Mouse (Mus musculus) G1E (cell line): Measurements from ENCODE around the gene Srl. TPM values are rescaled to one million over a fixed set of nuclear protein-coding genes. Genes with fewer than 3 reads are reported as not detected.
"Not testable (repeated sequence)": the region's sequence is repeated elsewhere in the genome, so short reads cannot be mapped to it uniquely, and the experiment has no call there.

Source experiments
- ATAC-seq: 2 replicates; pipeline ENCODE4 v1.8.0; 2016; ENCODE audit warnings: mild to moderate bottlenecking; ENCODE audit not compliant: insufficient number of reproducible peaks, poor library complexity, low FRiP score, severe bottlenecking; ENCODE audit errors: extremely low read depth
- DNase-seq: peaks from one replicate; pipeline ENCODE4 v3.0.0; 2012; ENCODE audit warnings: low spot score
- H3K27me3 ChIP-seq: 2 replicates; pipeline ENCODE4 v1.6.1; 2012; ENCODE audit warnings: mild to moderate bottlenecking, low read length, inconsistent platforms; ENCODE audit not compliant: insufficient read depth
- H3K36me3 ChIP-seq: replicated peaks from 2 replicates; pipeline ENCODE3; 2012; ENCODE audit warnings: mild to moderate bottlenecking, inconsistent platforms
- H3K4me1 ChIP-seq: 2 replicates; pipeline ENCODE4 v1.6.1; 2012; ENCODE audit warnings: low read depth, low read length, inconsistent platforms, mixed read lengths; ENCODE audit not compliant: insufficient read depth
- H3K4me3 ChIP-seq: 2 replicates; pipeline ENCODE4 v1.5.1; 2012; ENCODE audit warnings: low read depth, mild to moderate bottlenecking, inconsistent platforms, low read length, moderate library complexity, mixed read lengths
- H3K9me3 ChIP-seq: replicated peaks from 2 replicates; pipeline ENCODE4 v1.6.1; 2012; ENCODE audit warnings: inconsistent platforms
- CTCF ChIP-seq: IDR thresholded peaks from 2 replicates; pipeline ENCODE4 v1.5.1; 2012; ENCODE audit warnings: low read depth, low read length, inconsistent platforms, mixed read lengths
- GATA1 ChIP-seq: IDR thresholded peaks from 2 replicates; pipeline ENCODE4 v1.6.1; 2012; ENCODE audit warnings: borderline replicate concordance, low read length, inconsistent platforms, mixed read lengths
- GATA2 ChIP-seq: IDR thresholded peaks from 2 replicates; pipeline ENCODE4 v1.6.1; 2012; ENCODE audit warnings: low read depth, low read length, inconsistent platforms, borderline replicate concordance
- POLR2AphosphoS5 ChIP-seq: IDR thresholded peaks from 2 replicates; pipeline ENCODE4 v1.6.1; 2012; ENCODE audit warnings: low read depth, low read length, inconsistent platforms; ENCODE audit not compliant: insufficient replicate concordance
- TAL1 ChIP-seq: conservative IDR thresholded peaks from 2 replicates; pipeline ENCODE4 v1.6.1; 2012; ENCODE audit warnings: low read depth, low read length, inconsistent platforms, mixed read lengths
- polyA plus RNA-seq: library from polyadenylated mRNA; stranded (reverse); fragments of >175 nt; gene quantifications from 2 replicates; pipeline ENCODE4 v1.2.3, GENCODE M21; 2012
- total RNA-seq, 2 experiments: library from RNA; stranded (forward) in 1 of 2; stranded (reverse) in 1 of 2; fragments of 200-1000 nt in 1 of 2; fragments of >200 nt in 1 of 2; fragmentation: Nextera tagmentation in 1 of 2; gene quantifications; 2 replicates each; pipeline ENCODE4 v1.2.3; 2014 to 2017

Gene Srl
- total and polyA plus RNA-seq, 3 experiments = 3.5 to 8.6 (median 8.5) TPM

GRCm38 (mm10) chr16:4584438-4584837, 42.8 kb upstream of the Srl start:
- H3K27me3 ChIP-seq = no peaks in the 10 kb centered on the region
- no peaks in the 10 kb centered on the region for H3K36me3 ChIP-seq
- peaks cover 44% of the 10 kb centered on the region for H3K4me1 ChIP-seq
- TF ChIP-seq GATA1 (no peak), TAL1 (no peak), GATA2 (no peak), POLR2AphosphoS5 (no peak), CTCF (no peak)
- no peaks in the 10 kb centered on the region for H3K9me3 ChIP-seq
- H3K4me3 ChIP-seq = no peak overlapping the region; the same call in 1 of the 2 replicates
- DNase-seq = no peak
- ATAC-seq = no peak

DNA sequence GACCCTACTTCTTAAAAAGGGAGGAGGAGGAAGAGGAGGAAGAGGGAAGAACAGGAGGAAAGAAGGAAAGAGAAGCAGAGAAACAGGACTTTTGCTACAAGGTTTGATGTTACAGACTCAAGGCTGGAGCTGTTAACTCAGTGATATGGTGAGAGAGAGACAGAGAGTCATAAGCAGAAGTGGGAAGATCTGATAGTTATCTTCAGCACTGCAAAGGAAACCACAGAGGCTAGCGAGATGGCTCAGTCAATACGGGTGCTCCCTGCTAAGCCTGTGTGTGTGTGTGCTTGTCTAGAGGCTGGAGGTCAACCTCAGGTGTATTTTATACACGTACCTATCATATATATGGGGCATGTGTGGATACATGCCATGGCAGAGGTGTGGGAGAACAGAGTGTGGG, 42.2 kb upstream of the Srl start:
- H3K27me3 ChIP-seq = peaks cover 5% of the 10 kb centered on the region
- DNase-seq = no peak
- H3K9me3 ChIP-seq = no peaks in the 10 kb centered on the region
- H3K4me1 ChIP-seq = peaks cover 47% of the 10 kb centered on the region
- no peaks in the 10 kb centered on the region for H3K36me3 ChIP-seq
- peak overlapping the region; percentile 1; the same call in 1 of the 2 replicates for H3K4me3 ChIP-seq
- TF ChIP-seq GATA2 = no peak
- TF ChIP-seq TAL1 = no peak
- TF ChIP-seq POLR2AphosphoS5 = no peak
- no peak for TF ChIP-seq GATA1
- TF ChIP-seq CTCF = no peak
- peak; percentile 32 for ATAC-seq

DNA sequence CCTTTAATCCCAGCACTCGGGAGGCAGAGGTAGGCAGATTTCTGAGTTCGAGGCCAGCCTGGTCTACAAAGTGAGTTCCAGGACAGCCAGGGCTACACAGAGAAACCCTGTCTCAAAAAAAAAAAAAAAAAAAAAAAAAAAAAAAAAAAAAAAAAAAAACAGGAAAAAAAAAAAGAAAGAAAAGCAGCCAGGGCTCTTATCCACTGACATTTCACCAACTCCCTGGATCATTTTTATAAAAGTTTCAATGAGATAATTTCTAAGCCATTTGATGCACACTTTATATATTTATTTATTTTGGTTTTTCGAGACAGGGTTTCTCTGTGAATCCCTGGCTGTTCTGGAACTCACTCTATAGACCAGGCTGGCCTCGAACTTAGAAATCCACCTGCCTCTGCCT, 39.6 kb upstream of the Srl start:
- peaks cover 16% of the 10 kb centered on the region for H3K27me3 ChIP-seq
- DNase-seq, ATAC-seq: not testable (repeated sequence)

GRCm38 (mm10) chr16:4578630-4579029, 37.0 kb upstream of the Srl start:
- Histone ChIP-seq H3K27me3 (peaks cover 26% of the 10 kb centered on the region), H3K4me1 (peaks cover 18% of the 10 kb centered on the region), H3K36me3 (no peaks in the 10 kb centered on the region), H3K4me3 (no peak overlapping the region), H3K9me3 (no peaks in the 10 kb centered on the region)
- TF ChIP-seq GATA1 (no peak), POLR2AphosphoS5 (no peak), GATA2 (no peak), CTCF (no peak), TAL1 (no peak)
- no peak for ATAC-seq
- no peak for DNase-seq

More for the DNA sequence above, 39.6 kb upstream of the Srl start:
- peaks cover 39% of the 10 kb centered on the region for H3K4me1 ChIP-seq
- not testable (repeated sequence) for H3K4me3 ChIP-seq, H3K9me3 ChIP-seq, H3K36me3 ChIP-seq

DNA sequence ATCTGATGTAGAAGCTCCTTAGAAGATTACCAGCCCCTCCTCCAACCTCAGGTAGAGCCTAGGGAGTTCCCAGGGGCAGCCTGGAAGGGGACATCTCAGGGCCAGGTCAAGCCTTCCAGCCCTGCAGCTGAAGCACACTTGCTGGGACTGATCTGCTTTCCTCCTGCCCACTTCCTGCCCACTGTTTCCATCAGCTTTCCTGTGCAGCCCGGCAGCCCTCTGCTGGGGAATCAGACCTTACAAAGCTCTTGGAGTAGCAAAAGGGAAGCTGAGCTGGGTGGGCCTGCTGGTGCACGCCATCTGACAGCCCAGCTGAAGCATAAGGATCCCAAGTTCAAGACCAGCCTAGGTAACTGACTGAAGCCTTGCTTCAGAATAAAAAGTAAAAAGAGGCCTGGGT, 35.3 kb upstream of the Srl start:
- Histone ChIP-seq H3K4me1 (peaks cover 10% of the 10 kb centered on the region), H3K27me3 (peaks cover 34% of the 10 kb centered on the region), H3K9me3 (no peaks in the 10 kb centered on the region), H3K36me3 (no peaks in the 10 kb centered on the region), H3K4me3 (no peak overlapping the region)
- DNase-seq = no peak
- ATAC-seq = no peak
- TF ChIP-seq GATA1 = no peak
- no peak for TF ChIP-seq CTCF

DNA sequence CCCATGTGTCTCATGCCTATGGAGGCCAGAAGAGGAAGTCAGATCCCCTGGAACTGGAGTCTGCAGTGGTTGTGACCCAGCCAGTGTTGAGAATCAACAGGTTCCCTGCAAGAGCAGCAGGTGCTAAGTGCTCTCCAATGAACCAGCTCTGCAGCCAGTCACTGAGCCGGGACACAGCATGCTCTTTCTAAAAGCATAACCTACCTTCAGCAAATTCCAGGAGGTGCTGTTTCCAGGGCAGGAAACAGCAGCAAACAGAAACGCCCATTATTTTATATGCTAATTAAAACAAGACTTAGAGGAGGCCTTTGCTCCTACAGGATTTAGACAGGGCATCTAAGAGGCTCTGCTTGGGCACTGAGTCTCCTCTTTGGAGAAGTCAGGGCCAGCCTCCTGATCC, 34.4 kb upstream of the Srl start:
- TF ChIP-seq TAL1 (no peak), CTCF (no peak), GATA2 (no peak), POLR2AphosphoS5 (no peak), GATA1 (no peak)
- Histone ChIP-seq H3K9me3 (no peaks in the 10 kb centered on the region), H3K4me3 (no peak overlapping the region), H3K4me1 (peaks cover 10% of the 10 kb centered on the region), H3K36me3 (no peaks in the 10 kb centered on the region), H3K27me3 (peaks cover 39% of the 10 kb centered on the region)
- ATAC-seq = no peak
- DNase-seq = no peak

- ATAC-seq (no peak), DNase-seq (no peak)
- Histone ChIP-seq H3K9me3 (no peaks in the 10 kb centered on the region), H3K36me3 (no peaks in the 10 kb centered on the region), H3K27me3 (peaks cover 37% of the 10 kb centered on the region), H3K4me3 (no peak overlapping the region), H3K4me1 (peaks cover 18% of the 10 kb centered on the region)
- TF ChIP-seq CTCF (no peak), GATA2 (no peak)
Observed at GRCm38 (mm10) chr16:4570737-4571136, 29.1 kb upstream of the Srl start.
